Mouse (Mus musculus) hematopoietic stem cell, adult 5-6 weeks (primary cell): ENCODE results near the gene Themis. TPM values are rescaled to one million over a fixed set of nuclear protein-coding genes. Genes with fewer than 3 reads are reported as not detected.

Experiments used
- ATAC-seq, 2 experiments: fragments of 125-278 bp in 1 of 2; replicated peaks in 1 of 2; 2 replicates each; pipeline ENCODE4 v1.8.0; 2016 to 2017; ENCODE audit warnings: inconsistent platforms in 2 of 2, mild to moderate bottlenecking in 2 of 2, moderate number of reproducible peaks in 2 of 2, low read depth in 1 of 2, moderate TSS enrichment in 1 of 2; ENCODE audit not compliant: low FRiP score in 2 of 2, poor library complexity in 2 of 2, severe bottlenecking in 2 of 2, insufficient read depth in 1 of 2, low TSS enrichment in 1 of 2
- total RNA-seq: library from RNA; stranded (forward); fragments of 172-1452, 232-1000 nt; gene quantifications from 2 replicates; pipeline ENCODE4 v1.2.3, GENCODE M21; 2017

Themis gene
- total RNA-seq, 1 experiment from 2014 or later, result 0.15 TPM

DNA sequence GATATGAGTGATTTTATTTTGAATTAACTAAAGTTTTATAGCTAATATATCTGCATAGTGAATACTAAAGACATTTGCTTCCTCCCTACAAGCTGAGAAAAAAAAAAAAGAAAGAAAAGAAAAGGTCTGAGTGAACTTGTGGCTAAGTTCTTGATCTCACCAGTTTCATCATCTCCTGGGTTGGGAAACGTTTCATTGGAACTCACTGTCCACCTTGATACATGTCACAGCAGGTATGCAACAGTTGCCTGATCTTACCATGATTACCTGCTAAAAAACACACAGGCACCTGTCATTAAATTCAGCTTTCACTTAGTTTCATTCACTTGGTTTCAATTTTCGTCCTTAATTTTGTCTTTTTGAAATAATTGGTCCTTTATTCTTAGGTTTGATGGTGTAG is 85.2 kb downstream of the Themis start:
- no peak for ATAC-seq

DNA sequence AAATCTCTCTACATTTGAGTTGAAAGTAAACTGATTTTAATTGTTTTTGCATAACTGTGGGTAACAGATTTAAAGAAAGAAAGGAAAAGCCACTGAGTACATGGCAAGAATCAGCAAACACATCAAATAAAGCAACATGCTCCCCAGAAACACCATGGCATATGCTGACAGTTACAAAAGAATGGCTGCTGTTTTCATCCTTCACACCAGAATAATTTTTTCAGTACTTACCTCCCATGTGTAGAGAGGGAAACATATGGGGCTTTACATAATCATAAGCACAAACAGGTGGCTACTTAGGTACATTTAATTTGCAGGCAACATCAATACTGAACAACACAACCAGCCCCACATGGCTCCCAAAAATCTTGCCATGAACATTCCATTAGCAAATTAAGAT is 86.8 kb downstream of the Themis start:
- no peak for ATAC-seq

DNA sequence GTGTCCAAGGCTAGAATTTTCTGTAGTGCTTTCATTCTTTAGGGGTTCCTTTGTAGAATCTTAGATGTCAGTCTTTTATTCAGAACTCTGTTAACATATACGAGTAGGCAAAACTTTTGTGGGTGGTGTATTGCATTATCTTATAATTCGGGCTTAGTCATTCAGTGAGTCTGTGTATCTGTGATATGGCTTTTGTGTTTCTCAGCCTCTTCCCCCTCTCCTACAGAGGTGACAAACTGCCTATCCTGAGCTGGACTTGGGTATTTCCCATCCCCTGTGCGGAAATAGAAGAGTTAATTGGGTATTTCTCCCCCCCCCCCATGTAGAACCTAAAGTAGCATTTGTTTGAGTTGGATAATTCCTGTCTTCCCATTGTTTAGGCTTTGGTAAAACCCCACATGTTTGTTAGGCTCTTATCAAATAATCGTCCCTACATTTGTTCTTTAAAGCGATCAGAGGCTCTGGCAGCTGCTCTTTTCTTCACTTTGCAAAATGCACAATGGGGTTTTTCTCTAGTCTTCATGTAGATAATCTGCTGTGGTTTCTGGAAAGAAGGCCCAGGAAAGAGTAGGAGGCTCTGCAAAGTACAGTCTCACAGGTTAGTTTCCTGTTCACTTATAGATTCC is 108.7 kb downstream of the Themis start:
- ATAC-seq, result no peak; a peak in 1 of 4 replicates

DNA sequence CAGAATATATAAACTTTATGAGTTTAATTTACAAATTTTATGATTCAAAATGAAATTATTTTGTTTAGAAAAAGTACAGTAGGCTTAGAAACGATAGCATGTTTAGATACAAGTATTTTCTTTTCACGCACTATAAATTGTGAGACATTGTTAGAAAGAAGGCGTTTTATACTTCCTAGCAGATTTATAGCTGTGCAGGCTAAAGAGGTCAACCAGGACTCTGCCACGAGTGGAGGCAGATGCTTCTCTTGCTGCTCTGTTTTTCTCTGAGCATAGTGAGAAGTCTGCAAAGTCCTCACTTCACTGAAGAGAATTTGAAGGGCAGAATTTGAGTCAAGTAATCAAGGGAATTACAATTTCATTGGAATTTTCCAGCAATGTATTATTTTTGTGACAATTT is 131.3 kb downstream of the Themis start:
- ATAC-seq, result no peak

DNA sequence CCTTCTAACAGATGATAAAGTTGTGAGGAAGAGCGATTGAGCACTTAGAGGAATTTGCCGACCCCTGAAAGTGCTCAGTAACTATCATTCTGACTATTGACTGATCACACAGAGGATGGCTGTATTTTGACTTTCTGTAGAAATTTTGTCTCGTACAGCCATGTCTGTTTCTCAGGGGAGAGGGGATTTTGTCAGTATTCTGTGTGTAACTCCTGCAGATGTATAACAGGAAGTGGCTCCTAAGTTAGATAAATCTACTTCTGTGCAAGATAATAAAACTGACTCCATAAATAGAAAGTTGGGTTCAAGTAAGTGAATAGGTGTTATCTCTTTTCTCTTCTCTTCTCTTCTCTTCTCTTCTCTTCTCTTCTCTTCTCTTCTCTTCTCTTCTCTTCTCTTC is 137.0 kb downstream of the Themis start:
- no peak for ATAC-seq

DNA sequence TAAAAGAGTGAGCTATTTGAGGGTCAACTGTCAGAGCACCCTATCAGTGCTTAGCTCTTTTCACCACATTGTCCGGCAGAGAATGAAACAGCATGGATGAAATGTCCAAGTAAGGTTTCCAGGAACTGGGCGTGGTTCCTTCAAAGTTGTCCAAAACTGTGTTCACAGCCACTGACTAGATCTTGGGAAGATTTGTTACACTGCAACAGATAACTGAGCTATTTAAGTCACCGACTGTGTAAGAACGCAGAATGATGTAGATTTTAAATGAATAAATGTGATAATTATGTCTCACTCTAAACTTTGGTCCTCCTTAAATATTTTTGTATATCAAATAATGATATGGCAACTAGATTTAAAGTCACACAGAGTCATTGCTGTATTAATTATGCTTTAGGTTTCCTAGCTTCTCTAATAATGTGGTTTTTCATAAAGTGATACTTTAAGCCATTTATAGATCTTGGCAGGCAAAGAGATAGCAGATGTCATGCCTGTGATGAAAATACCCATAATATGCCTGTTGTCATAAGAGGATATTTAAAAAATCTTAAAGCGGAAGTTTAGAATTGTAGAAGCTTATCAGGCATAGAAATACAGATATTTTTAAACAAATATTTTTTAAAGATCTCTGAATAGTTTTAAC is 143.9 kb downstream of the Themis start:
- ATAC-seq, result no peak

DNA sequence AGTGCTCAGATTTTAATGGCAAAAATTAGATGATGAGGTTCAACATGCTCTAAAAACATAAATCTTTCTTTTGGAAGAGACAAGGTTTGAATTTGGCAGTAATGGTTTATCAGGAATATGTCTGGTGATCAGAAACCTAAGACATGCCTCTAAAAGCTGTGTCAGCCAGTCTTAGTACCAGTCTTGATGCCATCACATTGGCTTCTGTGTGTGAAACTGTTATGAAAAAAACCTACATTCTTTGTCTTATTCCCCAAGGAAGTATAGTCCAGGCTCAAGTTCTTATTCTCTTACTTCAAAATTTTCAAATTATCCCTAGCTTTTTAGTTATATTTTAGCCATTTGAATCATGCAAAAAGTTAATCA is 144.4 kb downstream of the Themis start:
- ATAC-seq, result no peak

DNA sequence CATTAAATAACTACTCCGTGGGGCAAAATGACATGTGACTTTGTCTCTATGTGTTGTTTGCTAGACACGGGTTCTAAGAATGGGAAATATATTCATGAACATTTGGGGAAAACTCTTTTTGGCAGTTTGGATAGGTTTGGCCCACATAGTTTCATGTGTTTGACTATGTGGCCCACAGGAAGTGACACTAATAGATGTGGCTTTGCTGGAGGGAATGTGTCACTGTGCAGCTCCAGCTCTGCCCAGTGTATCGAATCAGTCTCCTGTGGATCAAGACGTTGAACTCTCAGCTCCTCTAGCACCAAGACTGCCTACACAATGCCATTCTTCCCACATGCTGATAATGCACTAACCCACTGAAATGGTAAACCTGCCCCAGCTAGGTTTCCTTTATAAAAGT is 148.0 kb downstream of the Themis start:
- no peak for ATAC-seq

DNA sequence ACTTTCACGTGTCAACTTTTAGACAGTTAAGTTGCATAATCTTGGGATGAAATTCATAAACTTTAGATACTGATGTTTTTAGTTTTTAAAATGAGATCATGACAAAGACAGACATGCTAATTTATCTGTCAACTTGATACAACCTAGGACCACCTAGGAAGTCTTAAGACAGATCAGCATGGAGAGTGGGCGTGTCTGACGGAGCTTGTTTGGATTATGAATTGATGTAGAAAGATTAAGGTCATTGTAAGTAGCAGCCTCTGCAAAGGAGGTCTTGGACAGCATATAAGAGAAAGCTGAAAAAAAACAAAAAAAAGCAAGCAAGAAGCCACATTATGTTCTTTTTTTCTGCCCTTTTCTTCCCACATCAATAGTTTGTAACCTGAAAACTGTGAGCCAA is 154.2 kb downstream of the Themis start:
- no peak for ATAC-seq

DNA sequence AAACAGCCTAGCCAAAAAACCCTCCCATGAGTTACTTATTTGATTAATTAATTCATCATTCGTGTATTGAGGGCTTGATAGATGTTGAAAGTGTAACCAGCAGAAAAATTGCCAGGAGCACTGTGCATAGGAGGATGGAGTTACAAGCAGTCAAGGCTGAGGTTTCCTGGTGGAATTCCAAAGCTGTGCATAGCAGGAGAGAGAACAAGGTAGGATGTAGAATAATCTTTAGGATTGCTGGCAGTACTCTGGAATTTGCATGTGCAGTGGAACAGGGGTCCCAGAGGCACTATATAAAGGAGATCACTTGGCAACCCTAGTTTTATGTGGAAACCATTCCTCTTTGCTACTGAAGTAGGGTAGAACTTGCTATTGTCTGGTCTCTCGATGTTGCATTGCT is 174.4 kb downstream of the Themis start:
- no peak for ATAC-seq

DNA sequence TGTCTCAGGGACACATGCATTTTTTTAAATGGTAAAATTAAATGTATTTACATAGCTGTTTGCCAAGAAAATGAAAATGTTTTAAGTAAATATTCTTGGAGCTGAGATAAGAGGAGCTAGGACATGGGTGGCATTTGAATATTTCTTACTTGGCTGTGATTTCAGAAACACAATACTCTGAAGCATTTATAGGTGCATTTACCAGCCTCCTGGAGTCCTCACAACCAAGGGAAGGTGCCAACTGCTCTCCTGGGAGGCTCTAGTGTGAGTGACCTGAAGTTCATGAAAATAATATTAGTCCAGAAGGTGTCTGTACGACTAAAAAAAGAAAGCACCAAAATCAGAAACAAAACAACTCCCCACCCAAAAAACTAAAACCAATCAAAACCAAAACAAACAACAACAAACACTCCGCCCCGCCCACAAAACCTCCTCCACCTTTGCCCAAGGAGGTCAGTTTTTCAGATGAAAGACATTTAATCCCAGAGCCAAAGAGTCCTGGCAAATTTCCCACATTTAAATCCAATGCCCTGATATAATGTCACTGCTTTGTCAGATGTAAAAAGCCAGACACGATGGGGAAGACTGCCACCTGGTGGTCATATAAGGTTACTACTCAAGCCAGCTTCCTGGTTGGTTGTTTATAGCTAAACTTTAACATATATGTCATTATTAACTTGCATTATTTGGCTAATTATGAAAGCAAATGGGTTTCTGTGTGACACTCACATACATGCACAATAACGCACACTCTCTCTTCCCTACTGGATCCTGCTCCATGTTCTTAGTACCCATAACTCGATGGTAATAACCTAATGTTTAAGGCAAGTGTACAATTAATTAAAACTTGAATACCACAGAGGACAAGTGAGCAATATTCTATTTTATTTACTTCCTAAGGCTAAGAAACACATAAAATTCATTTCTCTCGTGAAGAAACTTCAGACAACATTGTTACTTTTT is 175.9 kb downstream of the Themis start:
- peak; percentile 73 to 87 for ATAC-seq

DNA sequence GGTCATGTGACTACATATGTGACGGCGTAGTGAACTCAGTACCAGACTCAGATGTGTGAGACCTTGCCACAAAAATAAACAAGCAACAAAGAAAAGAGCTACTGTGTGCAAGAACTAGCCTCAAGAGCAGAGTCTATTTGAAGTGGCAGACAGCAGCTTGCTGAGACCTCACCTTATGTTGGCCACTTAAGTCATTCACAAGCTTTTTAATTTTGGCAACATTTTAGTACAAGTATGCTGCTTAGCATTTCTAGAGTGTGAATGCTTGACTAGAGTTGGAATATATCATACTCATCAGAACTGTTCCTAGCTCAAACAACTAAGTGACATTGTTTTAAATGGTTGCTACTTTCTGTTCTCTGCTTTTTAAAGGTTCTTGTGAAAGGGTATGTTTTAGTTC is 188.0 kb downstream of the Themis start:
- ATAC-seq, result no peak

DNA sequence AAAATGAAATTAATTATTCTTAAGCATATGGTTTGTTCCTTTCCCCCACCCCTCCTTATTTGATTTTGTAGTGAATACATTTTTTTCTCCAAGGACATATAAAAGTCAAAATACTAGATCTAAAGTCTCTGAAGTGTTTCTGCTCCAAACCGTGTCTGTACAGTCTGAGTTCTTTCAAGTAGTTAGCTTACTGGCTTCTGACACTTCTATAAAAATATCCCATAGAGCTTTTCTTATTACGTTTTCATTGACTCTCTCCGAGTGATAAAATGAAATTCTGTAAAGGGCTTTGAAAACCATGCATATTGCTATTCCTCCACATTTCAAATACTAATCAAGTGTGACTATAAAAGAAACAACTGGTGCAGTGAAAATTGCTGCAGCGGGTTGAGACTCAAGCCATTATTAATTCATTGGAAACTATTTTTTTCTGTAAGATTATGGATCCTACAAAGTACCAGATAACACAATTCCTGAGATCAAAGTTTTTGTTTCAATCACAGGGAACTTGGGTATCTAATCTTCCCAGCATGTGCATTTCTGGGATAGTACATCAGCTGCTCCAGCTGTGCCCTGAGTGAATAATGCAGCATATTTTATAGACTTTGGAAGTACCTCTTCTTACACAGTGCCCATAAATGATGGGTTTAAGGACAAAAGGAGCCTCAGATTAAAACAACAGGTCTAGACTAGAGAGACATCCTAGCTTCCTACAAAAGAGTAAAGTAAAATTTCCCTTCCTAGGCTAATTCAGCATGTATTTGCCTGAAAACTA is 202.6 kb downstream of the Themis start:
- no peak for ATAC-seq

DNA sequence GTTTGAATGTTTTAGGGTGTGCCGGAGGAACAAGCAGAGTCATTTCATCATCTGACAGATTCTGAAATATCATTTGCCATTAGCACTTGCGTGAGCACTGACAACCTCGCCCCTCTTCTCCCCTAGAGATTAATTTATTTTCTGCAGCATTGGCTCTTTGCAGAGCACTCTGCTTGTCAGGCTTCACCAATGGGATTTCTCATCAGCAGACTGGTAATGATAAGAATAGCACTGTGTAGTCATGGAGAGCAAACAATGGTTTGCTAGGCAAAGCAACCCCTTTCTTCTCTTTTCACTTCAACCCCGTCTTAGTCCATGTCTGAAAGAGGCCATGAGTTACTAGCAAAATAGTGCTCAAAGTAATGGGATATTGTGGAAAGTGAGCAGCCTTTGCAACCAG is 206.4 kb downstream of the Themis start:
- ATAC-seq, result no peak

DNA sequence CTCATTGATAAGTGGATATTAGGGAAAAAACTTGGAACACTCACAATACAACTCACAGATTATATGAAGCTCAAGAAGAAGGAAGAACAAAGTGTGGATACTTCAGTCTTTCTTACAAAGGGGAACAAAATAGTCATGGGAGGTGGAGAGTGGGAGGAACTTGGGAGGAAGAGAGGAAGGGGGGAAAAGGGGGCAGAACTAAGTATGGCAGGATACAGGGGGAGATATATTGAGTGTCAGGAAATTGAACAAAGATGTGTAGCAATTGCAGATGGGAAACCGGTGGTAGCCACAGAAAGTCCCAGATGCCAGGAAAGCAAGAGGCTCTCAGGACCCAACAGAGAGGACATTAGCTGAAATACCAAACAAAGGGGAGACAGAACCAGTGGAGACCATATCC is 219.5 kb downstream of the Themis start:
- ATAC-seq, result no peak

DNA sequence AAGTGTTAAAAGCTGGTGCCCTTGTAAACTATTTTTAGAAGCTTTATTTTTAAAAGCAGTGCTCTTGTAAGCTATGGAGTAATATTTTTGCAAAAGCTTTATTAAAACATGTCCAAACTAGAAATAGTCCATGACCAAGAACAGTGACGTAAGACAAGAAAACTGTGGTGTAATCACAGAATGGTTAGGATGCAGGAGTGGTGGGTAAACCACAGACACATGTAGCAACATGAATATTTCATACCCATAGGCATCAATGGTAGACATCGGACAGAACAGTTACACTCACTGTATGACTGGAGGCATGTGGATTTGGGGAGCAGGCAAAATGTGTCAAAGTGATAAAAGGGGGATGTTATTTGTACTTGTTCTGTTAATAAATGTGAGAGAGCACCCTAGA is 222.7 kb downstream of the Themis start:
- ATAC-seq, result no peak

DNA sequence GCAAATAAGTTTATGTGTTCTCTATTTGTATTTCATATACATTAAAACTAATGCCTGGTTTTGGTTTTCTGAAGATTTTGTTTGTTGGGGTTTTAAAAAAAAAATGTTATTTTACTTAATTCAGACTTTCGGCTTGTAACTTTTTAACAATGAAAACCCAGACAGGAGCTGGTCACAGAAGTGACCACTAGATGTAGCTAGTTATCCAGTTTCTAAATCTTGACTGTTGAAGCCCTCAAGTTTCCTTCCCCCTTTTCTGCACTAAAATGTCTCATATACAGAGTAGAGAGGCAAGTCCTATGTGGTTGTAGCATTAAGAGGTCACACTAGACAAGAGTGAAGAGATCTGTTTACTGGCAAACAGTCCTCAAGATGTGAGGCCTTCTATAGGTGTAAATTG is 230.2 kb downstream of the Themis start:
- peak; percentile 66 to 78; a peak in 3 of 4 replicates for ATAC-seq
